Mouse (Mus musculus): ENCODE measurements around the gene Larp7. TPM values are rescaled to one million over a fixed set of nuclear protein-coding genes. Genes with fewer than 3 reads are reported as not detected.

Larp7 gene
- 66.0 and 67.2 TPM in 2 replicates for polyA plus RNA-seq (2016; fragmentation: Nextera tagmentation; extraction: Ambion mirVana)

DNA sequence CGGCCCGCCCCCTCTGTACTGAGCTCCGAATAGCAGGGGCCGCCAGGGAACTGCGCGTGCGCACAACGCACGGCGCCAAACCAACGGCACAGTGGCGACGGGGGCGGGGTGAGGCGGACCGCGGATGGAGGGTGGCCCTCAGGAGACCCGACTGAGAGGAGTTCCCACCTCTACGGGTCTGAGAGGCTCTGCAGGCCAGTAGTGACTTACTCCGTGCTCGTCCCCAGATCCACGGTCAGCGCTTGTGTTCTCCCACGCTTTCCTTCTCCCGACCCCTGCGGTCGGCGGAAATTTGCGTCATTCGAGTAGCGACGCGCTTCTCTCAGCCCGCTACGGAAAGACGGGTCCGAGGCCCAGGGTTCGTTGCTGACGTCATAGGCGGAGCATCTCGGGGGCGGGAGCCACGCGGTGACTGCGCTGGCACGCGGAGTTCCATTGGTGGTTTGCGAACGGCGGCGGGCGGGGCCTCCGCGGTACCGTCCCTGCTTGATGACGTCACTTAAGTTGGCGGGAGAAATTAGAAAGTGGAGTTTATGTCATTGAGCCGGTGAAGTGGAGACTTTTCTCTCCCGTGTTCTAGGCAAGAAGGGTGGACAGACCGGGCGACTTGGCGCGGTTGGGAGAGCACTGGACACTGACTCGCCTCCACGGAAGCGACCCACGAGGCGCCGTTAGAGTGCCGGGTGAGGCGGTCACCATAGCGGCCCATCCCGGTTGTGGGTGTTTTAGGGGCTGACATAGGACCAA lies at the start of gene Larp7, which contains the start of gene Zgrf1:
Gene Larp7 (minus strand): TSS at position 377 of the 747 bp plus-strand sequence.
Gene Zgrf1 (plus strand): TSS at position 517 of the 747 bp plus-strand sequence.
- Histone ChIP-seq H3K4me2 (replicated peaks) (peak within 1 kb of the TSS; percentile 69), H3K4me1 (peaks cover 11% of the 10 kb centered on the region; the same call in 1 of the 2 replicates), H3K9me3 (no peaks in the 10 kb centered on the region), H3K9ac (peak within 1 kb of the TSS; percentile 76), H3K27ac (peak within 1 kb of the TSS; percentile 92), H3K27me3 (no peaks in the 10 kb centered on the region), H3K4me3 (peak within 1 kb of the TSS; percentile 80), H3K36me3 (peaks cover 9% of the 10 kb centered on the region; the same call in 1 of the 2 replicates)
- WGBS, result under 1% methylated on average over 71 of the region's 73 CpGs
- ATAC-seq (ENCODE audit: insufficient number of reproducible peaks, insufficient read depth, low FRiP score, low TSS enrichment), result peak; percentile 98

- Histone ChIP-seq H3K9me3 (no peaks in the 10 kb centered on the region), H3K36me3 (peaks cover 22% of the 10 kb centered on the region), H3K4me3 (no peak overlapping the region), H3K4me2 (replicated peaks) (no peak overlapping the region), H3K9ac (no peak overlapping the region), H3K27ac (no peak overlapping the region), H3K27me3 (no peaks in the 10 kb centered on the region), H3K4me1 (no peaks in the 10 kb centered on the region)
- ATAC-seq (ENCODE audit: insufficient number of reproducible peaks, insufficient read depth, low FRiP score, low TSS enrichment), result no peak
- 77% methylated on average over 1 of the region's 1 CpGs for WGBS
These were observed 44.0 kb upstream of the Larp7 start for GRCm38 (mm10) chr3:127597136-127597535.

DNA sequence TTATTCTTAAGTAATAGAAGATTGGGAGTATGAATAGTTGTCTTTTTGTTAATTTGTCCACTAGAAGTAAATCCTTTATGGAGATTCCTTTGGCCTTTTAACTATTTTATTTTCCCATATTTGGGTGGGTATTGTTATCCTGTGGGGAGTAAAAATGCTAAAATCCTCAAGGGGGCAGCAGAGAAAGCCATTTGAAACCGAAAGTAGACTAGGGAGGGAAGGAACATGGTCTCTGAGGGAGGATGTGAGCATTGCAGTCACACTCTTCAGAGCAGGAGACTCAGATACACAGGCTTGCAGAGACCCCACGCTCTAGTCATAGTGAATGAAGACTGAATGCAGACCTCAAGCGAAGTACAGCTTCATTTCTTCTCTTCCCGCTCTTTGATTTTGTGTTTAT lies 19.4 kb upstream of the Larp7 start:
- H3K9ac ChIP-seq, result no peak overlapping the region
- H3K9me3 ChIP-seq, result no peaks in the 10 kb centered on the region
- 67% methylated on average over 4 of the region's 4 CpGs for WGBS
- ATAC-seq (ENCODE audit: insufficient number of reproducible peaks, insufficient read depth, low FRiP score, low TSS enrichment), result no peak
- H3K4me2 ChIP-seq (replicated peaks), result no peak overlapping the region
- no peak overlapping the region for H3K4me3 ChIP-seq
- no peaks in the 10 kb centered on the region for H3K4me1 ChIP-seq
- no peaks in the 10 kb centered on the region for H3K27me3 ChIP-seq
- peaks cover 31% of the 10 kb centered on the region for H3K36me3 ChIP-seq
- H3K27ac ChIP-seq, result no peak overlapping the region

- Histone ChIP-seq H3K27ac (no peak overlapping the region), H3K36me3 (peaks cover 33% of the 10 kb centered on the region), H3K27me3 (no peaks in the 10 kb centered on the region), H3K4me1 (no peaks in the 10 kb centered on the region), H3K4me2 (replicated peaks) (no peak overlapping the region), H3K9me3 (no peaks in the 10 kb centered on the region), H3K4me3 (no peak overlapping the region), H3K9ac (no peak overlapping the region)
- 79% methylated on average over 3 of the region's 3 CpGs for WGBS
- ATAC-seq (ENCODE audit: insufficient number of reproducible peaks, insufficient read depth, low FRiP score, low TSS enrichment), result no peak
These were observed 12.0 kb upstream of the Larp7 start for GRCm38 (mm10) chr3:127565129-127565528.

DNA sequence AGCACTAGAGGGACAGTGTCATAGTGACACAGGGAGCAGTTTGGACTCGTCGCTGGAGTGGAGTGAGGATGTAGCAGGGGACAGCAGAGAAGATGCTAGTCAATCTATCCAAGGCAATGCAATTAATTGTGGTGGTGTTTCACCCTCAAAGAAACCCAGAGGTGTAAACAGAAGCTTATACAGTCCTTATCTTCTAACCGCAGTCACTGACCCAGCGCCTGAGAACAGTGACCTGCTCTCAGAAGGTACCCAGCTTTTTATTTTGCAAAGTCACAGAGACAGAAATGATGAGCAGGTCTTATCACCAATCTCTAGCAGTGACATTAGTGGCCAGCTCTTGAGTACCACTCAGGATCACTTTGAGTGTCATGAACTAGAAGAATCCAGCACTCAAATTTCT lies 9.8 kb upstream of the Larp7 start:
- 92% methylated on average over 4 of the region's 4 CpGs for WGBS
- H3K36me3 ChIP-seq, result peaks cover 29% of the 10 kb centered on the region

DNA sequence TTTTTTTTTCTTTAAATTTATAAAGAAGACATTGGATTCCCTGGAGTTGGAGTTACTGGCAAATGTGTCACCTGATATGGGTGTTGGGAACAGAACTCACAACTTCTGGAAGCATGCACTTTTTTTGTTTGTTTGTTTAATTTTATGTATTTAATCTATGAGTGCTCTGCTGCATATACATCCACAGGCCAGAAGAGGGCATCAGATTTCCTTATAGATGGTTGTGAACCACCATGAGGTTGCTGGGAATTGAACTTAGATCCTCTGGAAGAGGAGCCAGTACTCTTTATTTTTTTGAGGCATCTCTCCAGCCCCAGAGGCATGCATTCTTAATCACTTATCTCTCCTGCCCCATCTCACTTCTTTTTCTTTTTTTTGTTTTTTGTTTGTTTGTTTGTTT lies 5.1 kb upstream of the Larp7 start:
- no peak overlapping the region for H3K4me2 ChIP-seq (replicated peaks)
- H3K9me3 ChIP-seq, result no peaks in the 10 kb centered on the region
- no peak for ATAC-seq (ENCODE audit: insufficient number of reproducible peaks, insufficient read depth, low FRiP score, low TSS enrichment)
- no peaks in the 10 kb centered on the region for H3K27me3 ChIP-seq
- H3K27ac ChIP-seq, result no peak overlapping the region
- H3K4me1 ChIP-seq, result peaks cover 7% of the 10 kb centered on the region; the same call in 1 of the 2 replicates
- peaks cover 25% of the 10 kb centered on the region for H3K36me3 ChIP-seq
- no peak overlapping the region for H3K9ac ChIP-seq
- H3K4me3 ChIP-seq, result no peak overlapping the region

More for the DNA sequence above, 9.8 kb upstream of the Larp7 start:
- Histone ChIP-seq H3K27ac (no peak overlapping the region), H3K9me3 (no peaks in the 10 kb centered on the region), H3K4me1 (no peaks in the 10 kb centered on the region), H3K9ac (no peak overlapping the region), H3K4me2 (replicated peaks) (no peak overlapping the region), H3K27me3 (no peaks in the 10 kb centered on the region), H3K4me3 (no peak overlapping the region)
- ATAC-seq (ENCODE audit: insufficient number of reproducible peaks, insufficient read depth, low FRiP score, low TSS enrichment), result no peak

DNA sequence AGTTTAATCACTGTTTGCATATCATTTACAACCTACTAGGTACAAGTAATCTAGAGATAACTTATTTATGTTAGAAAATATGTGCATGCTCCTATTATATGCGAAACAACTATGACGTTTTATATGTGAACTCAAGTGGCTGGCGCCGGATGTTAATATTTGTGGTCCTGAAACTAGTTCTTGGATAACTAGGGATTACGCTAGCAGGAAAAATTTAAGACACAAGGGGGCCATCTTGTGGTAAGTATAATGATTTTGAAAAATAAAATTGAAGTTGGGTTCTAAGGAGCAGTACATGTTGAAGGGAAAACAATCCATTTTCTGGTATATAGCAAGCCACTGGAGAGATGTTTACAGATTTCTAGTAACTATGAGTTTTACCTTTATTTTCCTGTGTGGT lies 1.6 kb upstream of the Larp7 start:
- WGBS, result 60% methylated on average over 5 of the region's 5 CpGs
- H3K4me3 ChIP-seq, result peak overlapping the region; percentile 80
- no peaks in the 10 kb centered on the region for H3K27me3 ChIP-seq

DNA sequence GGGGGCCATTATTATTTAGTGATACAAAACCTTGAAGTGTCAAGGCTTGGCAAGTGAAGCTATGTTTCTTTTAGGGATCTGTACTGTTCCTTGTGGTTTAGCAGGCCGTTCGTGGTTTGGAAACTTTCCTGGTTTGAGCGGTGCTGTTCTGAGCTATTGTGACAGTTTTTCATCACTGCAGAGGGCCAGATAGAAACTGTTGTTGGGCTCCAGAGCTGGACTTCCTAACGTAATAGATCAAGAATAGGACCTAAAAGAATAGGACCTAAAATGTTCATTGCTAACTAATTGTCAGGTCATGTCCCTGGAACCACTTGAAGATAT lies 533 bp upstream of the Larp7 start:
- no peak for ATAC-seq (ENCODE audit: insufficient number of reproducible peaks, insufficient read depth, low FRiP score, low TSS enrichment)
- peaks cover 9% of the 10 kb centered on the region; the same call in 1 of the 2 replicates for H3K36me3 ChIP-seq
- H3K9ac ChIP-seq, result peak overlapping the region; percentile 67
- 1% methylated on average over 4 of the region's 4 CpGs for WGBS
- H3K9me3 ChIP-seq, result no peaks in the 10 kb centered on the region
- peak overlapping the region; percentile 69 for H3K4me2 ChIP-seq (replicated peaks)
- peaks cover 11% of the 10 kb centered on the region; the same call in 1 of the 2 replicates for H3K4me1 ChIP-seq
- peak overlapping the region; percentile 80 for H3K4me3 ChIP-seq
- no peaks in the 10 kb centered on the region for H3K27me3 ChIP-seq
- H3K27ac ChIP-seq, result no peak overlapping the region

More for the DNA sequence above, 1.6 kb upstream of the Larp7 start:
- H3K4me2 ChIP-seq (replicated peaks), result peak overlapping the region; percentile 69
- peaks cover 9% of the 10 kb centered on the region; the same call in 1 of the 2 replicates for H3K36me3 ChIP-seq
- H3K9ac ChIP-seq, result no peak overlapping the region
- H3K27ac ChIP-seq, result no peak overlapping the region
- H3K4me1 ChIP-seq, result peaks cover 11% of the 10 kb centered on the region; the same call in 1 of the 2 replicates
- no peaks in the 10 kb centered on the region for H3K9me3 ChIP-seq
- no peak for ATAC-seq (ENCODE audit: insufficient number of reproducible peaks, insufficient read depth, low FRiP score, low TSS enrichment)

DNA sequence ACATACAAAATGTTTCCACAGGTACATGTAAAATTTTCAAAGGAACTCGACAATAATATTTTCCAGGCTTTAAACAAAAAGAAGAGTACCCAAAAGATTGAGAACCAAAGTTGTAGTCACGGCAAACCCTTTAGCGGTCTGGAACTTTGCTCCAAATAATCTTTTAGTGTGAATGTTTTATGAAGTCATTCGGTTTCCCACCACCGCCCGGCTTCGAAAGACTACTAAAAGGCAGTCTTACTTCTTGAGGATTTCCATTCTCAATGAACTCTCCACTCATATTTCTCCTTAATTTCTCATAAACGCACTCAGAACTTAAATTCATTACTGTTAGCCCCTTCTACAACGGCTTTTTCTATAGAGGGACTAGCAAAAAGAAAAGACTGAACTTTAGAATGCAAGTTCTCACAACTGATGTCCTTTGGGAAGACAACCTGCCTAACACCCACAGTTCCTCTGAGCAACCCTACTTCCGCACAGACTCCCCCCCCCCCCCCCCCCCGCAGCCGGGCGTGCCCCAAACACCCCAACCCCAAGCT lies 646 bp downstream of the Larp7 start:
- Histone ChIP-seq H3K4me3 (peak overlapping the region; percentile 80), H3K27me3 (no peaks in the 10 kb centered on the region), H3K4me1 (peaks cover 11% of the 10 kb centered on the region; the same call in 1 of the 2 replicates), H3K27ac (peak overlapping the region; percentile 92; the same call in 1 of the 2 replicates), H3K9ac (peak overlapping the region; percentile 76), H3K36me3 (peaks cover 7% of the 10 kb centered on the region; the same call in 1 of the 2 replicates), H3K9me3 (no peaks in the 10 kb centered on the region), H3K4me2 (replicated peaks) (peak overlapping the region; percentile 59)
- 13% methylated on average over 10 of the region's 13 CpGs for WGBS
- ATAC-seq (ENCODE audit: insufficient number of reproducible peaks, insufficient read depth, low FRiP score, low TSS enrichment), result no peak

DNA sequence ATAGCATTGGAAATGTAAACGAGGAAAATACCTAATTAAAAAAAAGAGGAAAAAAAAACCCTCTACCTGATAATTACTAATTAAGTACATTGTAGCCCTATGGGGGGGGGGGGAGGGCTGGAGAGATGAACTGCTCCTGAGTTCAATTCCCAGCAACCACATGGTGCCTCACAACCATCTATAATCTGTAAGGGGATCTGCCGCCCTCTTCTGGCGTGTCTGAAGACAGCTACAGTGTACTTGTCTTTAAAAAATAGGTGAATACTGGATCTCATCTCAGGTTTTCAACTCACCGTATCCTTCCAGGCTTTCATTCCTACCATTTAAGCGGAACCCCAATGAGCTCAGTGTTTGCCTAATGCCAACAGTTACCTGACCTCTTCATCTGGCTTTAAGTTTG lies 5.3 kb downstream of the Larp7 start:
- Histone ChIP-seq H3K9me3 (no peaks in the 10 kb centered on the region), H3K27me3 (no peaks in the 10 kb centered on the region), H3K4me2 (replicated peaks) (no peak overlapping the region), H3K27ac (no peak overlapping the region), H3K4me1 (peaks cover 5% of the 10 kb centered on the region; the same call in 1 of the 2 replicates), H3K9ac (no peak overlapping the region), H3K36me3 (peaks cover 30% of the 10 kb centered on the region), H3K4me3 (no peak overlapping the region)
- ATAC-seq (ENCODE audit: insufficient number of reproducible peaks, insufficient read depth, low FRiP score, low TSS enrichment), result no peak
- 31% methylated on average over 5 of the region's 5 CpGs for WGBS

- H3K4me2 ChIP-seq (replicated peaks), result no peak overlapping the region
- WGBS, result 35% methylated on average over 5 of the region's 5 CpGs
- no peak overlapping the region for H3K27ac ChIP-seq
- H3K9me3 ChIP-seq, result no peaks in the 10 kb centered on the region
- H3K9ac ChIP-seq, result no peak overlapping the region
- peaks cover 41% of the 10 kb centered on the region for H3K36me3 ChIP-seq
- H3K27me3 ChIP-seq, result no peaks in the 10 kb centered on the region
- H3K4me1 ChIP-seq, result no peaks in the 10 kb centered on the region
- no peak overlapping the region for H3K4me3 ChIP-seq
- no peak for ATAC-seq (ENCODE audit: insufficient number of reproducible peaks, insufficient read depth, low FRiP score, low TSS enrichment)
These were observed 8.5 kb downstream of the Larp7 start for GRCm38 (mm10) chr3:127544610-127545121.

GRCm38 (mm10) chr3:127543976-127544375 lies 9.2 kb downstream of the Larp7 start:
- Histone ChIP-seq H3K36me3 (peaks cover 45% of the 10 kb centered on the region), H3K4me2 (replicated peaks) (no peak overlapping the region), H3K27ac (no peak overlapping the region), H3K4me3 (no peak overlapping the region), H3K4me1 (no peaks in the 10 kb centered on the region), H3K9me3 (no peaks in the 10 kb centered on the region), H3K9ac (no peak overlapping the region), H3K27me3 (no peaks in the 10 kb centered on the region)
- ATAC-seq (ENCODE audit: insufficient number of reproducible peaks, insufficient read depth, low FRiP score, low TSS enrichment), result no peak
- 77% methylated on average over 4 of the region's 4 CpGs for WGBS

All from embryonic facial prominence, embryonic 12.5 days (tissue).